Mouse (Mus musculus): ENCODE data around the gene Sycp1. TPM values are rescaled to one million over a fixed set of nuclear protein-coding genes. Genes with fewer than 3 reads are reported as not detected.

Gene Sycp1
- not detected in 2 replicates for polyA plus RNA-seq (2015; fragmentation: Nextera tagmentation; extraction: Ambion mirVana)

DNA sequence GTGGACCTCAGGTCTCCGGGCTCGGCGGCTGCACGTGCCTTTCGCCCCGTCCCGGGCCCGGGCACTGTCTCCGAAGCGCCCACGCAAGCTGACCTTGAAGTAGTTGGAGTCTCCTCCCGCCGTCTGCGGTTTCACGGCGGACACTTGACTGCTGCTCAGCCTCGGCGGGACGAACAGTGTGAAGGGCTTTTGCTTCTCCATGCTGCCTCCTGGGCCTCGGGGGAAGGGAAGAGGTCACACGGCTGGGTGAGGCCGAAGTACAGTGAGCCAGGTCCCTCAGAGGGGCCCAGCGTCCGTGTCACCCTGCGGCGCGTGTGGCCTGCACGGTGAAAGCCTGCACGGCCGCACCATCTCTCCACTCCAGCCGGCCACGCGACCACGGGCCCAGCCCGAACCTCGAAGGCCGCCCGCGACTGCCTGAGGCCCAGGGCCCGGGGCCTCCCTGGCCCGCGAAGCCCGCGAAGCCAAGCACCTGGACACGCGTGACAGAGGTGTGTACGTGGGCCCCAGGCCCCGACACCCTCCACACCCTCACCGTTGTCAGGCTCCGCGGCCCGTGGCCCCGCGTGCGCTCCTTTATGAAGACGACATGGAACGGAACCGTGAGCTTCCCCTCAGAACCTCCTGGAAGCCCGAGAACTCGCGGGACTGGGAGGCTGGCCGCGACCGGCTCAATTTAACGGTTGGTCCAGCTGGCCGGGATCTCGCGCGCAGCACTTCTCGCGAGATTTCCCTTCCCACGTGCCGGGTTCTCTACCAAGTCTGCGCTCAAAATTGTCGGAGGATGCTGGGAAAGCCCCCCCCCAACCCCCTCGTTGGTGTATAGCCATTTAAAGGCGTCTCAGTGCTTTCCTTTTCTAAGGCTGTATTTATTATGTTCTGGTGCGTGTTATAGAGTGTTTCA lies at the start of gene Sycp1:
Sycp1 (minus strand) TSS at position 650 of the 904 bp plus-strand sequence.
- H3K9ac ChIP-seq: no peak within 1 kb of the TSS
- no peaks in the 10 kb centered on the region for H3K9me3 ChIP-seq (replicated peaks)
- no peak within 1 kb of the TSS for H3K4me2 ChIP-seq (replicated peaks)
- no peaks in the 10 kb centered on the region for H3K36me3 ChIP-seq
- H3K27me3 ChIP-seq: no peaks in the 10 kb centered on the region
- no peak for ATAC-seq (ENCODE audit: insufficient number of reproducible peaks, low FRiP score, low TSS enrichment, low read depth)
- WGBS: 93% methylated on average over 78 of the region's 78 CpGs
- H3K4me3 ChIP-seq (replicated peaks): no peak within 1 kb of the TSS
- H3K4me1 ChIP-seq: no peaks in the 10 kb centered on the region
- no peak within 1 kb of the TSS for H3K27ac ChIP-seq (replicated peaks)

- H3K9me3 ChIP-seq (replicated peaks): no peaks in the 10 kb centered on the region
- peaks cover 3% of the 10 kb centered on the region; the same call in 1 of the 2 replicates for H3K4me1 ChIP-seq
- no peak overlapping the region for H3K4me3 ChIP-seq (replicated peaks)
- 58% methylated on average over 3 of the region's 3 CpGs for WGBS
- H3K27me3 ChIP-seq: no peaks in the 10 kb centered on the region
- no peak overlapping the region for H3K4me2 ChIP-seq (replicated peaks)
- H3K27ac ChIP-seq (replicated peaks): no peak overlapping the region
- no peak overlapping the region for H3K9ac ChIP-seq
- ATAC-seq (ENCODE audit: insufficient number of reproducible peaks, low FRiP score, low TSS enrichment, low read depth): no peak
- no peaks in the 10 kb centered on the region for H3K36me3 ChIP-seq
Observed at GRCm38 (mm10) chr3:102980349-102980736, 44.4 kb upstream of the Sycp1 start.

GRCm38 (mm10) chr3:102979550-102980348 lies 43.8 kb upstream of the Sycp1 start:
- WGBS: 33% methylated on average over 10 of the region's 10 CpGs
- ATAC-seq (ENCODE audit: insufficient number of reproducible peaks, low FRiP score, low TSS enrichment, low read depth): no peak

GRCm38 (mm10) chr3:102976906-102977305 lies 41.0 kb upstream of the Sycp1 start:
- H3K36me3 ChIP-seq: no peaks in the 10 kb centered on the region
- H3K27me3 ChIP-seq: no peaks in the 10 kb centered on the region
- no peak for ATAC-seq (ENCODE audit: insufficient number of reproducible peaks, low FRiP score, low TSS enrichment, low read depth)
- H3K4me1 ChIP-seq: peaks cover 3% of the 10 kb centered on the region; the same call in 1 of the 2 replicates
- H3K4me3 ChIP-seq (replicated peaks): no peak overlapping the region
- H3K9ac ChIP-seq: no peak overlapping the region
- no peaks in the 10 kb centered on the region for H3K9me3 ChIP-seq (replicated peaks)
- 76% methylated on average over 4 of the region's 4 CpGs for WGBS
- H3K27ac ChIP-seq (replicated peaks): no peak overlapping the region
- no peak overlapping the region for H3K4me2 ChIP-seq (replicated peaks)

More at GRCm38 (mm10) chr3:102979550-102980348, 43.8 kb upstream of the Sycp1 start:
- Histone ChIP-seq H3K4me1 (peaks cover 3% of the 10 kb centered on the region; the same call in 1 of the 2 replicates), H3K27ac (replicated peaks) (no peak overlapping the region), H3K9ac (no peak overlapping the region), H3K9me3 (replicated peaks) (no peaks in the 10 kb centered on the region), H3K4me2 (replicated peaks) (no peak overlapping the region), H3K4me3 (replicated peaks) (no peak overlapping the region), H3K36me3 (no peaks in the 10 kb centered on the region), H3K27me3 (no peaks in the 10 kb centered on the region)

DNA sequence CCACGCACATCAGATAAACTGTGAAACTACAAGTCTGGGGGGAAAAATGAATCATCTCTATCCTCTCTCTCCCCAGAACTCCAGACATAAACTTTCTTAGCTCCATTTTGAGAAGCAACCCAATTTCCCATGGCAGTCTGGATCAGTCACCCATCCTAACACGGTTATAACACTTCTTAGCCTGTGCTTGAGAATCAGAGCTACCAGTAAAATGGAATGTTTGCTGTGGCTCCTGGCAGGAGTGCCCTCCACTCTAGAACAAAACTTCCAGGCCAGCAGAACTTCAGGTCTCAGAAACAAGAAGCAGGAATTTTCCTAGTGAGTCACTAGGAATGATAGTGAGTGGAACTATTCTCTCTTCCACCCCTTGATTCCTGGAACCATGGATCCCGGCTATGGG lies 34.6 kb upstream of the Sycp1 start:
- no peaks in the 10 kb centered on the region for H3K4me1 ChIP-seq
- no peaks in the 10 kb centered on the region for H3K27me3 ChIP-seq
- WGBS: 81% methylated on average over 3 of the region's 3 CpGs
- no peaks in the 10 kb centered on the region for H3K9me3 ChIP-seq (replicated peaks)
- no peaks in the 10 kb centered on the region for H3K36me3 ChIP-seq
- ATAC-seq (ENCODE audit: insufficient number of reproducible peaks, low FRiP score, low TSS enrichment, low read depth): no peak
- no peak overlapping the region for H3K9ac ChIP-seq
- no peak overlapping the region for H3K4me3 ChIP-seq (replicated peaks)
- no peak overlapping the region for H3K4me2 ChIP-seq (replicated peaks)
- 0 out of 2 replicates have a peak overlapping the region, but pooled peaks have one; percentile 4 for H3K27ac ChIP-seq (replicated peaks)

GRCm38 (mm10) chr3:102970067-102970466 lies 34.2 kb upstream of the Sycp1 start:
- no peak overlapping the region for H3K4me3 ChIP-seq (replicated peaks)
- no peaks in the 10 kb centered on the region for H3K36me3 ChIP-seq
- no peak overlapping the region for H3K27ac ChIP-seq (replicated peaks)

GRCm38 (mm10) chr3:102964033-102964432 lies 28.1 kb upstream of the Sycp1 start, which contains the start of gene Nr1h5:
Gene Nr1h5, minus strand, starts transcription at chr3:102964133.
- no peaks in the 10 kb centered on the region for H3K36me3 ChIP-seq
- WGBS: 53% methylated on average over 3 of the region's 3 CpGs
- H3K4me2 ChIP-seq (replicated peaks): no peak within 1 kb of the TSS
- H3K4me3 ChIP-seq (replicated peaks): no peak within 1 kb of the TSS
- H3K9ac ChIP-seq: no peak within 1 kb of the TSS
- no peak for ATAC-seq (ENCODE audit: insufficient number of reproducible peaks, low FRiP score, low TSS enrichment, low read depth)
- no peaks in the 10 kb centered on the region for H3K9me3 ChIP-seq (replicated peaks)
- H3K27me3 ChIP-seq: no peaks in the 10 kb centered on the region
- no peaks in the 10 kb centered on the region for H3K4me1 ChIP-seq
- H3K27ac ChIP-seq (replicated peaks): no peak within 1 kb of the TSS

More at GRCm38 (mm10) chr3:102970067-102970466, 34.2 kb upstream of the Sycp1 start:
- H3K27me3 ChIP-seq: no peaks in the 10 kb centered on the region
- ATAC-seq (ENCODE audit: insufficient number of reproducible peaks, low FRiP score, low TSS enrichment, low read depth): no peak
- H3K9ac ChIP-seq: no peak overlapping the region
- WGBS: 67% methylated on average over 9 of the region's 9 CpGs
- H3K9me3 ChIP-seq (replicated peaks): no peaks in the 10 kb centered on the region
- H3K4me2 ChIP-seq (replicated peaks): no peak overlapping the region
- H3K4me1 ChIP-seq: no peaks in the 10 kb centered on the region

DNA sequence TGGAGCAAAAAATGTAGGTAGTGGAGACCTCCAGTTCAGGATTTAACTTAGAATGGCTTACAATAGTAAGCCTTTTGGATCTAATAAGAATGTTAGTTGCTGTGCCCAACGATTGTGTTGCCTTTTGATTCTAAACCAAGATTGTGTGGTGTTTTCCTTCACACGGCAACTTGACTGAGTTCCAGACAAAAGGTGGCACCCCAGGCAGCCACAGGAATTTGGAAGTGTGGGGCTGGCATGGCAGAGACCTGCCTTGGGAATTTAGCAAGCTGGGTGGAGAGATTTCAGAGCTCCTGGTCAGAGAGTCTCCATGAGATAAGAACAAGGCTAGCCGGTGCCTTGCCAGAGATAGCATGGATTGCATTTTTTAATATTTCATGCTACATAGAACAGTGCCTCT lies 19.7 kb upstream of the Sycp1 start:
- H3K9me3 ChIP-seq (replicated peaks): no peaks in the 10 kb centered on the region
- no peak overlapping the region for H3K4me2 ChIP-seq (replicated peaks)
- no peaks in the 10 kb centered on the region for H3K36me3 ChIP-seq
- ATAC-seq (ENCODE audit: insufficient number of reproducible peaks, low FRiP score, low TSS enrichment, low read depth): no peak
- H3K4me1 ChIP-seq: no peaks in the 10 kb centered on the region
- no peak overlapping the region for H3K9ac ChIP-seq
- no peaks in the 10 kb centered on the region for H3K27me3 ChIP-seq
- no peak overlapping the region for H3K4me3 ChIP-seq (replicated peaks)
- no peak overlapping the region for H3K27ac ChIP-seq (replicated peaks)
- WGBS: 59% methylated on average over 3 of the region's 3 CpGs

- ATAC-seq (ENCODE audit: insufficient number of reproducible peaks, low FRiP score, low TSS enrichment, low read depth): no peak
- 83% methylated on average over 3 of the region's 3 CpGs for WGBS
- no peaks in the 10 kb centered on the region for H3K36me3 ChIP-seq
Observed at GRCm38 (mm10) chr3:102955143-102955542, 19.2 kb upstream of the Sycp1 start.

GRCm38 (mm10) chr3:102954476-102954875 lies 18.6 kb upstream of the Sycp1 start:
- Histone ChIP-seq H3K4me3 (replicated peaks) (no peak overlapping the region), H3K9me3 (replicated peaks) (no peaks in the 10 kb centered on the region), H3K27ac (replicated peaks) (no peak overlapping the region), H3K4me2 (replicated peaks) (no peak overlapping the region), H3K4me1 (no peaks in the 10 kb centered on the region), H3K36me3 (no peaks in the 10 kb centered on the region), H3K27me3 (no peaks in the 10 kb centered on the region), H3K9ac (no peak overlapping the region)
- ATAC-seq (ENCODE audit: insufficient number of reproducible peaks, low FRiP score, low TSS enrichment, low read depth): no peak
- WGBS: 90% methylated on average over 12 of the region's 12 CpGs

More at GRCm38 (mm10) chr3:102955143-102955542, 19.2 kb upstream of the Sycp1 start:
- Histone ChIP-seq H3K27ac (replicated peaks) (no peak overlapping the region), H3K9me3 (replicated peaks) (no peaks in the 10 kb centered on the region), H3K4me2 (replicated peaks) (no peak overlapping the region), H3K9ac (no peak overlapping the region), H3K4me3 (replicated peaks) (no peak overlapping the region), H3K4me1 (no peaks in the 10 kb centered on the region), H3K27me3 (no peaks in the 10 kb centered on the region)

DNA sequence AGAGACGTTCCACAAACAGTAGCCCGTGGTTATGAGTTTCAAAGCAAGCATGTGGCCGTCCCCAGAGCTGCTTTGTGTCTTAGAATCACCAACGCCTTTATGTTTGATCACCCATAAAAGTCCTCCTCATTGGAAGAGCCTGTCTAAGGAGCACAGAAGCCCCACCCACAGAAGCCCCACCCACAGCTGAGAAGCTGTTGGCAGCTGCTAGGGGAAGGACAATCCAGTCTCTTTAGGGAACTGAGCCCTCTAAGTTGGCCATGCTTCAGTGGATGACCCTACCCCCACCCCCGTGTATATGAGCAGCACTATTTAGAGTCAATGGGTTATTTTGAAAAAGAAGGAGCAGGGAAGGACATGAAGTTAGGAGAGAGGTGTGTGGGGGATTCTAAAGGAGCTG lies 11.0 kb upstream of the Sycp1 start:
- no peaks in the 10 kb centered on the region for H3K27me3 ChIP-seq
- 62% methylated on average over 5 of the region's 5 CpGs for WGBS
- H3K4me2 ChIP-seq (replicated peaks): no peak overlapping the region
- no peak overlapping the region for H3K27ac ChIP-seq (replicated peaks)
- H3K9ac ChIP-seq: no peak overlapping the region
- H3K36me3 ChIP-seq: no peaks in the 10 kb centered on the region
- no peak overlapping the region for H3K4me3 ChIP-seq (replicated peaks)
- H3K9me3 ChIP-seq (replicated peaks): no peaks in the 10 kb centered on the region
- ATAC-seq (ENCODE audit: insufficient number of reproducible peaks, low FRiP score, low TSS enrichment, low read depth): no peak
- H3K4me1 ChIP-seq: no peaks in the 10 kb centered on the region
